Mouse (Mus musculus) kidney, adult 8-10 months (tissue): ENCODE data around the gene Sema6d.
A peak's percentile ranks its signal among the peaks of the same experiment; 100 is the strongest.

ENCODE experiments used
- DNase-seq, 2 experiments: peaks; one replicate each; pipeline ENCODE4 v3.0.0; 2022

The Sema6d gene

GRCm38 (mm10) chr2:124478526-124478925 lies 388.8 kb downstream of the Sema6d start:
- DNase-seq: no peak

GRCm38 (mm10) chr2:124485761-124486160 lies 396.0 kb downstream of the Sema6d start:
- DNase-seq: no peak

- no peak for DNase-seq
Measured at GRCm38 (mm10) chr2:124490010-124490801, 400.4 kb downstream of the Sema6d start.

- no peak for DNase-seq
Measured at GRCm38 (mm10) chr2:124495751-124496150, 406.0 kb downstream of the Sema6d start.

- DNase-seq: no peak
Measured at GRCm38 (mm10) chr2:124499670-124500069, 409.9 kb downstream of the Sema6d start.

- no peak for DNase-seq
Measured at GRCm38 (mm10) chr2:124505784-124506489, 416.2 kb downstream of the Sema6d start.

GRCm38 (mm10) chr2:124507804-124508203 lies 418.0 kb downstream of the Sema6d start:
- no peak for DNase-seq

GRCm38 (mm10) chr2:124509479-124509878 lies 419.7 kb downstream of the Sema6d start:
- no peak for DNase-seq

GRCm38 (mm10) chr2:124511826-124512225 lies 422.1 kb downstream of the Sema6d start:
- no peak for DNase-seq

GRCm38 (mm10) chr2:124522426-124522825 lies 432.7 kb downstream of the Sema6d start:
- no peak for DNase-seq

GRCm38 (mm10) chr2:124523667-124524066 lies 433.9 kb downstream of the Sema6d start:
- DNase-seq: no peak

GRCm38 (mm10) chr2:124524167-124524566 lies 434.4 kb downstream of the Sema6d start:
- DNase-seq: no peak

GRCm38 (mm10) chr2:124527641-124528040 lies 437.9 kb downstream of the Sema6d start:
- no peak for DNase-seq

GRCm38 (mm10) chr2:124530441-124530840 lies 440.7 kb downstream of the Sema6d start:
- no peak for DNase-seq

- no peak for DNase-seq
Measured at GRCm38 (mm10) chr2:124531062-124531461, 441.3 kb downstream of the Sema6d start.

GRCm38 (mm10) chr2:124532906-124533305 lies 443.1 kb downstream of the Sema6d start:
- no peak for DNase-seq

- no peak for DNase-seq
Measured at GRCm38 (mm10) chr2:124533602-124534001, 443.8 kb downstream of the Sema6d start.

GRCm38 (mm10) chr2:124550315-124550714 lies 460.5 kb downstream of the Sema6d start:
- no peak for DNase-seq

GRCm38 (mm10) chr2:124554751-124555415 lies 465.1 kb downstream of the Sema6d start:
- peak; percentile 26 to 54 for DNase-seq

GRCm38 (mm10) chr2:124556861-124557499 lies 467.2 kb downstream of the Sema6d start:
- DNase-seq: no peak

- no peak for DNase-seq
Measured at GRCm38 (mm10) chr2:124558021-124558420, 468.3 kb downstream of the Sema6d start.

- DNase-seq: no peak
Measured at GRCm38 (mm10) chr2:124561668-124562067, 471.9 kb downstream of the Sema6d start.

- DNase-seq: no peak
Measured at GRCm38 (mm10) chr2:124562091-124562490, 472.3 kb downstream of the Sema6d start.
